Mouse (Mus musculus) myocyte (in vitro differentiated cells): ENCODE measurements around the gene Ddx21.

ENCODE experiments used
- CEBPB ChIP-seq: IDR thresholded peaks from 2 replicates; pipeline ENCODE4 v1.6.1; 2011; ENCODE audit warnings: mild to moderate bottlenecking, moderate library complexity; ENCODE audit not compliant: poor library complexity, insufficient read depth, severe bottlenecking
- MAX ChIP-seq: IDR thresholded peaks from one replicate; pipeline ENCODE4 v1.6.1; 2011; ENCODE audit warnings: low read depth, mild to moderate bottlenecking, control low read depth
- MYOD1 ChIP-seq, 3 experiments: IDR thresholded peaks; one replicate each; pipeline ENCODE4 v1.6.1; 2011; ENCODE audit warnings: control low read depth in 2 of 3, low read depth in 2 of 3, mild to moderate bottlenecking in 2 of 3, moderate library complexity in 1 of 3; ENCODE audit not compliant: insufficient read length in 2 of 3, control insufficient read depth in 1 of 3
- MYOG ChIP-seq, 3 experiments: IDR thresholded peaks; one replicate each; pipeline ENCODE4 v1.6.1; 2011; ENCODE audit warnings: control low read depth in 2 of 3, low read depth in 2 of 3, mild to moderate bottlenecking in 2 of 3; ENCODE audit not compliant: insufficient read length in 2 of 3, control insufficient read depth in 1 of 3, insufficient read depth in 1 of 3
- POLR2A ChIP-seq: IDR thresholded peaks from one replicate; pipeline ENCODE4 v1.6.1; 2011; ENCODE audit warnings: low read depth, mild to moderate bottlenecking, control low read depth, moderate library complexity; ENCODE audit not compliant: insufficient read length
- POLR2AphosphoS2 ChIP-seq: IDR thresholded peaks from one replicate; pipeline ENCODE4 v1.6.1; 2011; ENCODE audit warnings: low read depth, control low read depth; ENCODE audit not compliant: insufficient read length
- SRF ChIP-seq: IDR thresholded peaks from one replicate; pipeline ENCODE4 v1.6.1; 2011; ENCODE audit warnings: low read depth; ENCODE audit not compliant: control insufficient read depth, insufficient read length
- TCF12 ChIP-seq: IDR thresholded peaks from one replicate; pipeline ENCODE4 v1.6.1; 2011; ENCODE audit warnings: mild to moderate bottlenecking, control low read depth; ENCODE audit not compliant: poor library complexity, insufficient read depth, severe bottlenecking
- USF1 ChIP-seq: IDR thresholded peaks from one replicate; pipeline ENCODE4 v1.6.1; 2011; ENCODE audit warnings: low read depth, mild to moderate bottlenecking, control low read depth, moderate library complexity

DNA sequence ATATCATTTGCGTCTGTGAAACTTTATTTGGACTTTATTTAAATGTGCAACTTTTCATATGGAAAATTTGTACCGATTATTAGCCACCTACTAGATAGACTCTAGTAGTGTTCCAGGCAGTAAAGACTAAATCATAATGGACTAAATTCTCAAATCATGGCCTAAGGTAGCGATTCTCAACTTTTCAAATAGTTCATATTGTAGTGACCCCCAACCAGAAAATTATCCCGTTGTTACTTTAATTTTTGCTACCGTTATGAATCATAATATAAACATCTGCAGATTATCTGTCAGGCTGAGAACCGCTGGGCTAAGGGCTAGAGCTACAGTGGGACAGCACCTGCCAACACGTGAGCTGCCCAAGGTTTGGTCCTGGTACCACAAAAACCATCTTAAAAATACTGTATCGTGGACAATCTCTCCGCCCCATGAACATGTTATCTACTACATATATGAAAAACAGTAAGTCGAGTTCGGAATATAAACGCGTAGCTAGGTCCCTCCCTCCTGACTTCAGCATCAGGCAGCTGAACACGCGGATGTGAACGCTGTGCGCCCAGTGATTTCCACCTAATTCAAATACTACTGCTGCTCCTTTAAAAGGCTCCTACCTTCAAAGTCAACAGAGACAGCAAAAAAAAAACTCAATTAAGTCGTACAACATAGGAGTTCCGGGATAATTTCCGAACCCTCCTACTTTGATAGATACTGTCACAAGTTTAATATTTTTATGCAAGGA, 859 bp downstream of the Ddx21 start:
- TF ChIP-seq POLR2A (no peak), MYOG (IDR thresholded peaks at IDR 0.05; ENCODE audit: control insufficient read depth in 1 of 3, insufficient read depth in 1 of 3, insufficient read length in 2 of 3, low read depth in 2 of 3) (no peak), MAX (no peak), USF1 (no peak), SRF (no peak), POLR2AphosphoS2 (no peak), CEBPB (no peak), TCF12 (no peak), MYOD1 (IDR thresholded peaks at IDR 0.05; ENCODE audit: control insufficient read depth in 1 of 3, insufficient read length in 2 of 3, low read depth in 2 of 3) (no peak)
